Mouse (Mus musculus) layer of hippocampus, postnatal 14 days (tissue): ENCODE results near the gene Ccdc71l. TPM values are rescaled to one million over a fixed set of nuclear protein-coding genes. Genes with fewer than 3 reads are reported as not detected.
A peak's percentile ranks its signal among the peaks of the same experiment; 100 is the strongest.

ENCODE experiments used
- DNase-seq, 2 experiments: peaks; one replicate each; pipeline ENCODE4 v3.0.0; 2021 to 2022; ENCODE audit warnings: low spot score in 2 of 2, mixed read lengths in 1 of 2
- long read RNA-seq, 2 experiments: library from polyadenylated mRNA; stranded (forward); transcript quantifications; one replicate each; pipeline ENCODE4 v2.0.0; 2021
- total RNA-seq, 2 experiments: library from RNA; stranded (reverse); gene quantifications; 2 replicates each; pipeline ENCODE4 v1.2.3; 2021

Gene Ccdc71l
- 10 to 100 TPM; 20.3 to 22.2 TPM for total RNA-seq
- long read RNA-seq, experiment 1, full-length matches to known transcripts: 36 of 36 reads
- long read RNA-seq, experiment 1, partial matches to known transcripts: 0 of 36 reads
- long read RNA-seq, experiment 1, other reads (novel, unspliced or antisense): 0 of 36 reads
- long read RNA-seq, experiment 2, full-length matches to known transcripts: 33 of 33 reads
- long read RNA-seq, experiment 2, partial matches to known transcripts: 0 of 33 reads
- long read RNA-seq, experiment 2, other reads (novel, unspliced or antisense): 0 of 33 reads

DNA sequence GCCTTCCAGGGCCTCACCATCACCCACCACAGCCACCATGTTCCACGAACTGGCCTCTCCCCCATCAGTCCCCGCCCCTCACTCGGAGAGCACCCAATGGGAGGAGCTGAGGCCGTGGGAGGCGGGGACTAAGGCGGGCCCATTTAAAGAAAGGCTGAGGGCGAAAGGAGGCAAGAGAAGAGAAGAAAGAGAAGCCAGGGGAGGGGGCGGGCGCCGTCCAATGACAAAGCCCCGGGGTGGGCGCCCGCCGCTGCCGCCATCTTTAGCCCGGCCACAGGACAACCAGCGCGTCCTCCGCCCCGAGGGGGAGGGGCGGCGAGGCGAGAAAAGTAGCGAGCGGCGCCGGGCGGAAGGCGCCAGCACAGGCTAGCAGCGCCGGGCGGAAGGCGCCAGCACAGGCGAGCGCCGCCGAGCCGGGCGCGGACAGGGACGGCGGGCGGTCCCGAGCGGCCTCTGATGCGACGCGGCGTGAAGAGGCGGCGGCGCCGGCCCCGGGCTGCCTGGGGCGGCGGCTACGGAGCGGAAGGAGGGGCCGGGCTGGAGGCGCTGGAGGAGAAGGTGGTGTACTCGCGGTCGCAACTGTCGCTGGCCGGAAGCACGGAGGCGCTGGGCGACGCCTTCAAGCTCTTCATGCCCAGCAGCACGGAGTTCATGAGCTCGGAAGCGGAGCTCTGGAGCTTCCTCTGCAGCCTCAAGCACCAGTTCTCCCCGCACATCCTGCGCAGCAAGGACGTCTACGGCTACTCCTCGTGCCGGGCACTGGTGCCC, at the start of gene Ccdc71l:
TSS of gene Ccdc71l (plus strand) at position 177 of the 768 bp plus-strand sequence.
- peak; percentile 80 to 84 for DNase-seq

GRCm38 (mm10) chr12:32339078-32339477, 39.4 kb upstream of the Ccdc71l start:
- DNase-seq: no peak

GRCm38 (mm10) chr12:32343487-32343886, 35.0 kb upstream of the Ccdc71l start:
- DNase-seq: no peak

DNA sequence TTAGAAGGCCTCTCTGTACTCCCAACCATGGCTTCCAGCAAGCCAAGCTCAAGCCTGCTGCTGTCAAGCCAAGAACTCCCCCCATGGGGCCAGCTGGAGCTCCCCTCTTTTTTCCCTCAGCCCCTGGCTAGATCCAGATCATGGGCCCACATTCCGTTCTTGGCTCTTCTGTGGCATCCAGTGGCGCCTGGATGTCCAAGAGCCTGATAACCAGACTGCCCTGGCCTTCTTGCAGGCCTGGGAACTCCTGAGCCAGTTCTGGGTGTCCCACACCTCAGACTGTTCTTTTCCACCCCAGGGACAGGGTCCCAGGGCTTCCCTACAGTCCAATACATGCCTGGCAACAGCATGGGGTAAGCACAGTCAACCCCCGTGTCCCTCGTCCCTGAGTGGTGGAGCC, 32.4 kb upstream of the Ccdc71l start:
- DNase-seq: no peak

DNA sequence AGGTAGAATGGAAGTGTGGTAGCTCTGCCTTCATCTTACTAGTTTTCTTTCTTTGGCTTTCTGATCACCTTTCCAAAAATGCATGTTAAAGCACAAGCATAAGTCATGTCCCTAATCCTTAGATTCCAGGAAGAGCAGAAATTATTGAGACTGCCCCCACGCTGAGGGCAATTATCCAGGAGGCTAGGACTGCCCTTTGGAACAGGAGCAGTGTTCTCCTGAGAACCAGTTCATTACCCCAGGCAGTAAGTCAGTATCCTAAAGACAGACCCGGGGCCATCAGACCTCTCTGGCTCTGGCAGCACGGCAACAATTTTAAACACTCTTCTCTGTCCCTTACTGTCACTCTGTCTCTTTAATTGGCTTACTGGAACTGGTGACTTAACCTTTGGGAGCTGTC, 30.0 kb upstream of the Ccdc71l start:
- no peak for DNase-seq

- no peak for DNase-seq
Observed at GRCm38 (mm10) chr12:32351874-32352273, 26.6 kb upstream of the Ccdc71l start.

- peak; percentile 88 to 89 for DNase-seq
Observed at GRCm38 (mm10) chr12:32379296-32379725, 807 bp downstream of the Ccdc71l start.

DNA sequence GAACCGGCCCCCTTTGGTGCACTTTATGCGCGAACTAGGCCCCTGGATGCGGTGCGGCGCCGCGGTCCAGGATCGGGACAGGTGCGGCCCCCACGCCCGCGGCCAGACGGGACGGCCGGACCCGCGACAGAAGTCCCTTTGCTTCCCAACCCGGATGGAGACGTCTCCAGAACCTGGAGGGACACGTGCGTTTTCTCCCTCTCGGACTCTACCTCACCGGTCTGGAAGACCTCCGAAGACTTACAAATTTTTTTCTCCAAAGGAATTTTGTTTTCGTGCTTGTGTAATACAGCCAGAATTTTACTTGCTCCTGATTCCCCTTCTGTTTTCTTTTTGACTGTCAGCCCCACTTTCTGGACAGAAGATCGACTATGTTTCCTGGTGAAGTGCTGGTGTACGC, 1.2 kb downstream of the Ccdc71l start:
- no peak for DNase-seq

GRCm38 (mm10) chr12:32380457-32380856, 2.0 kb downstream of the Ccdc71l start:
- DNase-seq: no peak

GRCm38 (mm10) chr12:32381011-32381410, 2.5 kb downstream of the Ccdc71l start:
- DNase-seq: no peak

GRCm38 (mm10) chr12:32419537-32419936, 41.0 kb downstream of the Ccdc71l start:
- no peak for DNase-seq

GRCm38 (mm10) chr12:32427832-32428231, 49.3 kb downstream of the Ccdc71l start:
- no peak for DNase-seq

- DNase-seq: no peak
Observed at GRCm38 (mm10) chr12:32431004-32431403, 52.5 kb downstream of the Ccdc71l start.

Other genes with a start within 250 kb of the Ccdc71l start
- gene Pik3cg, start 170.0 kb upstream of the Ccdc71l start, total RNA-seq: 1 to 10 TPM; 4.5 to 4.6 TPM